Mouse (Mus musculus) neural tube, embryonic 11.5 days (tissue): ENCODE data around the gene Kalrn. TPM values are rescaled to one million over a fixed set of nuclear protein-coding genes. Genes with fewer than 3 reads are reported as not detected.

ENCODE experiments used
- ATAC-seq: fragments of 200-750 bp; cut with Nextera tagmentation; 2 replicates; pipeline ENCODE4 v1.8.0; 2017; ENCODE audit warnings: moderate number of reproducible peaks, mild to moderate bottlenecking, moderate TSS enrichment, moderate library complexity; ENCODE audit not compliant: insufficient read depth, low FRiP score, low TSS enrichment
- DNase-seq: peaks from one replicate; pipeline ENCODE4 v3.0.0-alpha.2; 2015; ENCODE audit warnings: low spot score
- H3K27ac ChIP-seq: fragments of 300-500 bp; sonication (generic); 2 replicates; pipeline ENCODE4 v1.5.1; 2014; ENCODE audit warnings: low read depth, mild to moderate bottlenecking, low read length
- H3K27me3 ChIP-seq: fragments of 300-500 bp; sonication (generic); 2 replicates; pipeline ENCODE4 v1.6.1; 2014; ENCODE audit warnings: mild to moderate bottlenecking, low read length, mixed read lengths; ENCODE audit not compliant: control insufficient read depth, insufficient read depth
- H3K36me3 ChIP-seq: fragments of 300-500 bp; sonication (generic); 2 replicates; pipeline ENCODE4 v1.6.1; 2014; ENCODE audit warnings: mild to moderate bottlenecking, low read length, moderate library complexity, mixed read lengths; ENCODE audit not compliant: control insufficient read depth, insufficient read depth
- H3K4me1 ChIP-seq: fragments of 300-500 bp; sonication (generic); 2 replicates; pipeline ENCODE4 v1.6.1; 2014; ENCODE audit warnings: low read length, mixed read lengths; ENCODE audit not compliant: control insufficient read depth, insufficient read depth
- H3K4me2 ChIP-seq: fragments of 300-500 bp; sonication (generic); 2 replicates; pipeline ENCODE4 v1.6.1; 2014; ENCODE audit warnings: low read depth, mild to moderate bottlenecking, moderate library complexity
- H3K4me3 ChIP-seq: fragments of 300-500 bp; sonication (generic); 2 replicates; pipeline ENCODE4 v1.5.1; 2014; ENCODE audit warnings: low read depth, low read length
- H3K9ac ChIP-seq: fragments of 300-500 bp; sonication (generic); 2 replicates; pipeline ENCODE4 v1.6.1; 2014; ENCODE audit warnings: mild to moderate bottlenecking, low read length
- H3K9me3 ChIP-seq: fragments of 300-500 bp; sonication (generic); 2 replicates; pipeline ENCODE4 v1.6.1; 2016; ENCODE audit warnings: low read length; ENCODE audit not compliant: control insufficient read depth
- WGBS: fragments of 180-500 bp; shearing (Covaris S2); extraction: QIAGEN DNeasy Blood & Tissue Kit; methylation state at CpG from one replicate; pipeline ENCODE4 v1.1.7; 2014; 5-methylcytosine and 5-hydroxymethylcytosine counted together
- polyA plus RNA-seq: library from polyadenylated mRNA; unstranded; fragments of >200 nt; fragmentation: Nextera tagmentation; extraction: Ambion mirVana; gene quantifications from 2 replicates; pipeline ENCODE4 v1.2.1, GENCODE M21; 2014

Gene Kalrn
- polyA plus RNA-seq, 1 experiment from 2014 or later, result 17.6 TPM

DNA sequence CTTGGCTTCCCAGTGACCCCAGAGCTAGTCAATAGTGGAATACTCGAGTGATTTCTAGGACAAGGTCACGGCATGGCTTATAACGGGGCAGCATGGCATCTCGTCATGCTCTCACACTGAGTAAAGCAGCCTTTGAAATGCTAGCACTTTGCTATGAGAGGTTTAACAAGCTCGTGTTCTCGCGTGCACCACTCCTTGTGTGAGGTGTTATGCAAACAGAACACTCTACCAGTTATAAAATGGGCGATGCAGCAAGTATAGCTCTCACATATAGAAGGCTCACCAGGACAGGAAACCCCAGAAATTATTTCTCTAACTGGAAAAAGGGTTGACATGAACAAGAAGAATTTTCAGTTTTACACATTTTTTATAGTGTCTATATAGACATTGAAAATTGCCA is 431.7 kb downstream of the Kalrn start:
- 86% methylated on average over 8 of the region's 8 CpGs for WGBS
- H3K27me3 ChIP-seq, result no peaks in the 10 kb centered on the region
- H3K4me2 ChIP-seq, result no peak overlapping the region
- H3K4me1 ChIP-seq, result no peaks in the 10 kb centered on the region
- no peaks in the 10 kb centered on the region for H3K9me3 ChIP-seq
- H3K27ac ChIP-seq, result no peak overlapping the region
- H3K36me3 ChIP-seq, result no peaks in the 10 kb centered on the region
- H3K9ac ChIP-seq, result no peak overlapping the region
- DNase-seq, result no peak
- ATAC-seq, result no peak
- H3K4me3 ChIP-seq, result no peak overlapping the region

DNA sequence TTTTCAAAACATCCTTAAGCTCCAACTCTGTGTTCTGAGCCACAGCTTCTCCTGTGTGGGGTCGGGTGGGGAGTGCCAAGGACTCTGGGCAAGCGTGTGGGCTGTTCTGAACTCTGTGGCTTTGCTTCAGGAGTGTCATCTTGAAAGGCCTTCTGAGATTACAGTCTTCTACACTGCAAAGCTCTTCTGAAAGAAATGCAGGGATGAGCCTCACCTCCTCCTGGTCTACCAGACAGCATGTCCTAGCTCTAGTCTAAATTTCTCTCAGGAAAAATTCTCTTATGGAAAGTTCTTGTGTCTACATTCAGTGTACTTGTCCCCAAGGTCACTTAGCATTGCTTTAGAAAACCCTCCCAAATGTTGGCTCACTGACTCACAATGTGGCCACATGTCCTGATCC is 438.3 kb downstream of the Kalrn start:
- no peak overlapping the region for H3K4me2 ChIP-seq
- DNase-seq, result no peak
- H3K27me3 ChIP-seq, result no peaks in the 10 kb centered on the region

DNA sequence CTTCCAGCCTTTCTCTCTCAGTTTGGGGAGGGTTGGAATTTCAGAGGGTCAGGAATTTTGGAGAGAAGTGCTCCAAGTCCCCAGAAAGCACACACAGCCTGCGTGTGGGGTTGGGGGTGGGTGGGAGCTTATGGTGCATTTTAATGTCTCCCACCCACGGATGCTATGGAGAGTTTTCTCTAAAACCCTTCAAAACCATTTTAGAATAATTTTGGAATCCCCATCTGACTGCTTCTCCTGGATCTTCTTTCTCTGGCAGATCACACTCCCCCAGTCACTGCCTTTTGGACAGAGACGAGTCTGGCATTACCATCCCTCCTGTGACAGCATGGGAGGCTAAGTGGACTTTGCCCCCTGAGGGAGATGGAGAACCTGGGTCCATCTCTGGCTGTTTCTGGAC is 438.7 kb downstream of the Kalrn start:
- no peaks in the 10 kb centered on the region for H3K36me3 ChIP-seq
- H3K27ac ChIP-seq, result no peak overlapping the region
- H3K9me3 ChIP-seq, result no peaks in the 10 kb centered on the region
- no peak overlapping the region for H3K4me3 ChIP-seq
- ATAC-seq, result no peak
- 76% methylated on average over 3 of the region's 3 CpGs for WGBS
- H3K9ac ChIP-seq, result no peak overlapping the region
- H3K4me1 ChIP-seq, result no peaks in the 10 kb centered on the region
- no peaks in the 10 kb centered on the region for H3K27me3 ChIP-seq
- H3K4me2 ChIP-seq, result no peak overlapping the region
- no peak for DNase-seq

More for the DNA sequence above, 438.3 kb downstream of the Kalrn start:
- Histone ChIP-seq H3K9ac (no peak overlapping the region), H3K4me1 (no peaks in the 10 kb centered on the region), H3K36me3 (no peaks in the 10 kb centered on the region), H3K4me3 (no peak overlapping the region), H3K9me3 (no peaks in the 10 kb centered on the region), H3K27ac (no peak overlapping the region)
- 91% methylated on average over 2 of the region's 2 CpGs for WGBS
- no peak for ATAC-seq

DNA sequence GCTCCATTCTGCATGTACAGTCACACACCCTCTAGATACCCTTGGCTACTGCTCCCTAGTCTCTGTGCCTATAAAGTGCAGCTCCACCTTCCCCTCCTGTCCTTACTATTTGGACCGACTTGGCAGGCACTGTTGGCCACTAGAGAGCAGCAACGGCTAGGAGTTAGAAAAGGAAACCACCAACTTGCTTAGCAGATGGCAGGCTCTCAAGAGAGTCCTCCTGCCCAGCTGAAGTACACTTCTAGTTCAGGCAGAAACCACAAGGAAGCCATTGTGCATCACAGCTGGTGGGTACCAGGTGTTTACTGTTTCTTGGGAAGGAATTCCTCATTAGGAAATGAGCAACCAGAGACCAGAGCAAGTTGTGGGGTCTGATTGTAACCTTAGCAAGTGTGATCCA is 447.7 kb downstream of the Kalrn start:
- H3K4me2 ChIP-seq, result no peak overlapping the region
- H3K9ac ChIP-seq, result no peak overlapping the region
- DNase-seq (peak; percentile 74), ATAC-seq (no peak)
- H3K4me3 ChIP-seq, result no peak overlapping the region
- no peaks in the 10 kb centered on the region for H3K9me3 ChIP-seq
- no peak overlapping the region for H3K27ac ChIP-seq
- no peaks in the 10 kb centered on the region for H3K27me3 ChIP-seq
- WGBS, result 10% methylated on average over 2 of the region's 2 CpGs
- H3K4me1 ChIP-seq, result no peaks in the 10 kb centered on the region
- H3K36me3 ChIP-seq, result no peaks in the 10 kb centered on the region

DNA sequence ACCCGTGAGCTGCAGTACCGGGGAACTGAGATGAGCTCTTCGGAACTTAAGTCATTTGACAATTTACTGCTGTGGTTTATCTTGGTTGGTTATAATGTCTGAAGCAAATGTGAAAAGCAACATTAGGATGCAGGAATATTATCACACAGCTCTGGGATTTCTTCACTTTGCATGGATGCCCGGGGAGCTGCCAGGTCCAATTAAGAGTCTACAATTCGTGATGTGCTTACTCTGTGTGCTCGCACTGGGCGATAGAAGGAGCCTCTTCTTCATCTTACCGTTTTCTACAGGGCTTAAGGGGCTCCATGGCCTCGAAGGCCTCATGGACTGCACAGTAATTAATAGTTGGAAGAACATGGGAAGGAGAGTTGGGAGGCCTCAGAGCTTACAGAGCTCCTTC is 450.8 kb downstream of the Kalrn start:
- Histone ChIP-seq H3K36me3 (no peaks in the 10 kb centered on the region), H3K4me3 (no peak overlapping the region), H3K9me3 (no peaks in the 10 kb centered on the region), H3K27ac (no peak overlapping the region), H3K4me1 (no peaks in the 10 kb centered on the region), H3K9ac (no peak overlapping the region), H3K27me3 (no peaks in the 10 kb centered on the region), H3K4me2 (no peak overlapping the region)
- ATAC-seq (no peak), DNase-seq (no peak)
- 85% methylated on average over 9 of the region's 9 CpGs for WGBS

DNA sequence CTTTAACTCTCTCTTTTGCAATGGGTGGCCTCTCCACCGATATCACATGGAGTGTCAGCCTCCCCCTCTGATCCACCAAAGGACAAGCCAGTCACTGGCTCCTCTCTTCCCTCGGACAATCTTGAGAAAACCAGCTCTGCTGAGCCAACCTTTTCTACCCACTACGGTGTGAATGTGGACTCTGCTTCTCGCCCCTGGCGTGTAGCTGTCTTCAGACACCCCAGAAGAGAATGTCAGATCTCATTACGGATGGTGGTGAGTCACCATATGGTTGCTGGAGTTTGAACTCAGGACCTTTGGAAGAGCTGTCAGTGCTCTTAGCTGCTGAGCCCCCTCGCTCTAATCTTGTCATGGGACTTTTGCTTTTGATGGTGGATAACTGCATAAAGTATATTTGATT is 452.0 kb downstream of the Kalrn start:
- no peak overlapping the region for H3K4me2 ChIP-seq
- H3K27ac ChIP-seq, result no peak overlapping the region
- H3K9ac ChIP-seq, result no peak overlapping the region
- 83% methylated on average over 7 of the region's 7 CpGs for WGBS
- no peaks in the 10 kb centered on the region for H3K36me3 ChIP-seq
- ATAC-seq, result no peak
- DNase-seq, result no peak
- no peaks in the 10 kb centered on the region for H3K27me3 ChIP-seq
- no peak overlapping the region for H3K4me3 ChIP-seq
- no peaks in the 10 kb centered on the region for H3K9me3 ChIP-seq
- no peaks in the 10 kb centered on the region for H3K4me1 ChIP-seq

DNA sequence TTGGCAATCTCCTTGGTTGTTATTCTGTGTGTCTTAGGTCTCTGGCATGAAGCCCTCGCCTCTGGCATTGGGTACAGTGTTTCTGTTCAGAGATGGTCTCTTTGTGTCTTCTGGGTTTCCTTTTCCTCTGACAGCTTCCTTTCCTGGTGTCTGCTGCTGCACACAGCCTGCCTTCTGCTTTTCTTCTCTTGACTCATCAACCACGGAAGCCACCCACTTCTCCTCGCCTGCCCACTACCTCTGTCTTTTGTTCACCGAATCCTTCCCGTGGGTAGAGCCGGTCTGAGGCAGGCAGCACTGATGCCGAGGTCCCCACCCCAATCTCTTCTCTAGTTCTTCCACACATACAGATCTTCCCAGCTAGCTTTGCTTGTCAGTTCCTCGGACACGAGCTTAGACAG is 452.5 kb downstream of the Kalrn start:
- 86% methylated on average over 9 of the region's 9 CpGs for WGBS
- no peaks in the 10 kb centered on the region for H3K9me3 ChIP-seq
- no peak overlapping the region for H3K27ac ChIP-seq
- H3K27me3 ChIP-seq, result no peaks in the 10 kb centered on the region
- no peaks in the 10 kb centered on the region for H3K4me1 ChIP-seq
- H3K4me3 ChIP-seq, result no peak overlapping the region
- H3K4me2 ChIP-seq, result no peak overlapping the region
- H3K9ac ChIP-seq, result no peak overlapping the region
- H3K36me3 ChIP-seq, result no peaks in the 10 kb centered on the region
- no peak for ATAC-seq
- no peak for DNase-seq

DNA sequence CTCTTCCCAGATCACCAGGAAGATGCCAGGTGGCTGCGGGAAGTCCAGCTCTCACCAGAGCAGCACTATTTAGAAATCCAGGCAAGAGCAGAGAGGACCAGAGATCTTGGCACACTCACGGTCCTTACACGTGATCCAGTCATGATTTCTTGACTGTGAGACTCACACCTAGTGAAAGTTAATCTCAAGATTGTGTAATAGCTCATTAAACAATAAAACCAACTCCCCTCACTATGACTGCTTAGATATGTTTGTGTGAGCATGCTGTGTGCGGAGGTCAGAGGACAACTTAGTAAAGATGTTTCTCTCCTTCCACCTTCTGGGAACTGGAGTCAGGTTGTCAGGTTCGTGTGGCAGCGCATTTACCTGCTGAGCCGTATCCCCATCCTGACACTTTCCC is 453.5 kb downstream of the Kalrn start:
- H3K27me3 ChIP-seq, result no peaks in the 10 kb centered on the region
- no peaks in the 10 kb centered on the region for H3K9me3 ChIP-seq
- DNase-seq (no peak), ATAC-seq (no peak)
- no peaks in the 10 kb centered on the region for H3K4me1 ChIP-seq
- H3K9ac ChIP-seq, result no peak overlapping the region
- WGBS, result 89% methylated on average over 7 of the region's 7 CpGs
- H3K27ac ChIP-seq, result no peak overlapping the region
- H3K36me3 ChIP-seq, result no peaks in the 10 kb centered on the region
- no peak overlapping the region for H3K4me3 ChIP-seq
- H3K4me2 ChIP-seq, result no peak overlapping the region

DNA sequence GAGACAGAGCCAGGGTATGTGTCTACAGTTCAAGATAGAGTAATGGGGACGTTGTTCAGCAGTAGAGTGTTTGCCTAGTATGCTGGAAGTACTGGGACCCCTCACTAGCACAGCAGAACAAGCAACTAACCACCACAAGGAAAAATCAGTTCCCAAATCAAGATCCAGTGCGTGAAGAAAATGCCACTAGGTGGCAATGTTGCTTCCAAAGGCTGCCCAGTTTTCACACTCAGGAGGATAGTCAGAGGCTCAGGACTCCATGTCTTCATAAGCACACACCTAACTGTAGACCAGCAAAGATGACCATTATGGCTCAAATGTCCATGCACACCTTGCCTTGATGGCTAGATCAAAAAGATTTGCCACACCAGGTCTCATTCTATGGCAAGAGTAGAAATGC is 454.0 kb downstream of the Kalrn start:
- WGBS, result 13% methylated on average over 2 of the region's 2 CpGs
- H3K4me2 ChIP-seq, result no peak overlapping the region
- no peak for DNase-seq
- H3K4me1 ChIP-seq, result no peaks in the 10 kb centered on the region
- H3K9ac ChIP-seq, result no peak overlapping the region
- no peaks in the 10 kb centered on the region for H3K36me3 ChIP-seq
- no peak overlapping the region for H3K4me3 ChIP-seq
- no peak for ATAC-seq
- H3K27ac ChIP-seq, result no peak overlapping the region
- H3K9me3 ChIP-seq, result no peaks in the 10 kb centered on the region
- no peaks in the 10 kb centered on the region for H3K27me3 ChIP-seq
